Mouse (Mus musculus) effector memory CD4-positive, alpha-beta T cell, adult 5 months (primary cell): ENCODE measurements around the gene Pum3. TPM values are rescaled to one million over a fixed set of nuclear protein-coding genes. Genes with fewer than 3 reads are reported as not detected.

Experiments
- polyA plus RNA-seq: library from polyadenylated mRNA; unstranded; fragments of 100-300 nt; shearing (Covaris generic); gene quantifications from one replicate; pipeline ENCODE4 v1.2.1, GENCODE M21; 2017

The Pum3 gene
- 57.6 TPM for polyA plus RNA-seq

GRCm38 (mm10) chr19:27429745-27430251, at the start of gene Pum3:
Gene Pum3 (minus strand): TSS chr19:27429825.

Other genes with a start within 250 kb of the Pum3 start
- gene Vldlr, start 213.3 kb downstream of the Pum3 start, polyA plus RNA-seq, result not detected
- gene Kcnv2, start 107.2 kb downstream of the Pum3 start, polyA plus RNA-seq, result not detected